Mouse (Mus musculus) midbrain, embryonic 12.5 days (tissue): ENCODE results near the gene Pnliprp2. TPM values are rescaled to one million over a fixed set of nuclear protein-coding genes. Genes with fewer than 3 reads are reported as not detected.

Experiments
- ATAC-seq: fragments of 200-750 bp; cut with Nextera tagmentation; 2 replicates; pipeline ENCODE4 v1.8.0; 2017; ENCODE audit warnings: low read depth, moderate TSS enrichment, moderate library complexity; ENCODE audit not compliant: low FRiP score
- H3K27ac ChIP-seq: fragments of 300-500 bp; sonication (generic); replicated peaks from 2 replicates; pipeline ENCODE4 v1.5.1; 2016; ENCODE audit warnings: mild to moderate bottlenecking
- H3K27me3 ChIP-seq: fragments of 300-500 bp; sonication (generic); 2 replicates; pipeline ENCODE4 v1.6.1; 2016; ENCODE audit warnings: mild to moderate bottlenecking
- H3K36me3 ChIP-seq: fragments of 300-500 bp; sonication (generic); 2 replicates; pipeline ENCODE4 v1.6.1; 2016
- H3K4me1 ChIP-seq: fragments of 300-500 bp; sonication (generic); 2 replicates; pipeline ENCODE4 v1.6.1; 2016
- H3K4me2 ChIP-seq: fragments of 300-500 bp; sonication (generic); replicated peaks from 2 replicates; pipeline ENCODE4 v1.6.1; 2016; ENCODE audit warnings: mild to moderate bottlenecking, moderate library complexity
- H3K4me3 ChIP-seq: fragments of 300-500 bp; sonication (generic); 2 replicates; pipeline ENCODE4 v1.5.1; 2016; ENCODE audit warnings: mild to moderate bottlenecking
- H3K9ac ChIP-seq: fragments of 300-500 bp; sonication (generic); replicated peaks from 2 replicates; pipeline ENCODE4 v1.6.1; 2016; ENCODE audit warnings: mild to moderate bottlenecking, moderate library complexity
- H3K9me3 ChIP-seq: fragments of 300-500 bp; sonication (generic); 2 replicates; pipeline ENCODE4 v1.6.1; 2016; ENCODE audit warnings: mild to moderate bottlenecking
- whole genome bisulfite sequencing: fragments of 180-500 bp; shearing (Covaris S2); methylation state at CpG from one replicate; pipeline ENCODE4 v1.1.7; 2016; 5-methylcytosine and 5-hydroxymethylcytosine counted together
- polyA plus RNA-seq: library from polyadenylated mRNA; unstranded; fragments of >200 nt; fragmentation: Nextera tagmentation; extraction: Ambion mirVana; gene quantifications from 2 replicates; pipeline ENCODE4 v1.2.1, GENCODE M21; 2016

Pnliprp2 gene
- polyA plus RNA-seq, 1 experiment from 2014 or later: not detected

- Histone ChIP-seq H3K9me3 (no peaks in the 10 kb centered on the region), H3K4me2 (no peak overlapping the region), H3K27ac (no peak overlapping the region), H3K4me1 (no peaks in the 10 kb centered on the region), H3K27me3 (0 out of 2 replicates have a peak, but pooled peaks cover 8% of the 10 kb centered on the region), H3K9ac (no peak overlapping the region), H3K36me3 (0 out of 2 replicates have a peak, but pooled peaks cover 9% of the 10 kb centered on the region), H3K4me3 (no peak overlapping the region)
- WGBS: 92% methylated on average over 9 of the region's 9 CpGs
- ATAC-seq: no peak
These were observed 45.8 kb downstream of the Pnliprp2 start for GRCm38 (mm10) chr19:58805191-58805779.

GRCm38 (mm10) chr19:58806364-58806763 lies 46.8 kb downstream of the Pnliprp2 start:
- Histone ChIP-seq H3K36me3 (0 out of 2 replicates have a peak, but pooled peaks cover 7% of the 10 kb centered on the region), H3K9me3 (no peaks in the 10 kb centered on the region), H3K4me3 (no peak overlapping the region), H3K4me1 (no peaks in the 10 kb centered on the region), H3K27me3 (0 out of 2 replicates have a peak, but pooled peaks cover 8% of the 10 kb centered on the region), H3K4me2 (no peak overlapping the region), H3K27ac (no peak overlapping the region), H3K9ac (no peak overlapping the region)
- 1% methylated on average over 3 of the region's 3 CpGs for WGBS
- ATAC-seq: no peak

- 0 out of 2 replicates have a peak, but pooled peaks cover 8% of the 10 kb centered on the region for H3K27me3 ChIP-seq
- H3K9me3 ChIP-seq: no peaks in the 10 kb centered on the region
- H3K4me2 ChIP-seq: no peak overlapping the region
- no peak for ATAC-seq
- WGBS: 74% methylated on average over 6 of the region's 6 CpGs
- no peak overlapping the region for H3K4me3 ChIP-seq
- no peaks in the 10 kb centered on the region for H3K4me1 ChIP-seq
- H3K27ac ChIP-seq: no peak overlapping the region
- 0 out of 2 replicates have a peak, but pooled peaks cover 4% of the 10 kb centered on the region for H3K36me3 ChIP-seq
- H3K9ac ChIP-seq: no peak overlapping the region
These were observed 49.3 kb downstream of the Pnliprp2 start for GRCm38 (mm10) chr19:58808864-58809263.

GRCm38 (mm10) chr19:58810536-58810935 lies 51.0 kb downstream of the Pnliprp2 start:
- H3K9ac ChIP-seq: no peak overlapping the region
- no peaks in the 10 kb centered on the region for H3K36me3 ChIP-seq
- H3K27ac ChIP-seq: no peak overlapping the region
- no peaks in the 10 kb centered on the region for H3K4me1 ChIP-seq
- WGBS: 85% methylated on average over 5 of the region's 5 CpGs
- H3K27me3 ChIP-seq: 0 out of 2 replicates have a peak, but pooled peaks cover 4% of the 10 kb centered on the region
- no peak for ATAC-seq
- no peak overlapping the region for H3K4me3 ChIP-seq
- no peaks in the 10 kb centered on the region for H3K9me3 ChIP-seq
- H3K4me2 ChIP-seq: no peak overlapping the region

GRCm38 (mm10) chr19:58815179-58815922 lies 55.8 kb downstream of the Pnliprp2 start:
- no peak for ATAC-seq
- Histone ChIP-seq H3K4me2 (no peak overlapping the region), H3K27ac (no peak overlapping the region), H3K36me3 (no peaks in the 10 kb centered on the region), H3K9me3 (no peaks in the 10 kb centered on the region), H3K4me1 (no peaks in the 10 kb centered on the region), H3K9ac (no peak overlapping the region), H3K4me3 (no peak overlapping the region), H3K27me3 (no peaks in the 10 kb centered on the region)
- WGBS: 83% methylated on average over 13 of the region's 13 CpGs

- Histone ChIP-seq H3K4me2 (no peak overlapping the region), H3K27ac (no peak overlapping the region), H3K36me3 (no peaks in the 10 kb centered on the region), H3K9ac (no peak overlapping the region), H3K27me3 (no peaks in the 10 kb centered on the region), H3K4me1 (no peaks in the 10 kb centered on the region), H3K9me3 (no peaks in the 10 kb centered on the region), H3K4me3 (no peak overlapping the region)
- no peak for ATAC-seq
- 84% methylated on average over 17 of the region's 17 CpGs for WGBS
These were observed 57.0 kb downstream of the Pnliprp2 start for GRCm38 (mm10) chr19:58816453-58817041.

- no peak for ATAC-seq
- H3K4me2 ChIP-seq: no peak overlapping the region
- H3K36me3 ChIP-seq: no peaks in the 10 kb centered on the region
- no peak overlapping the region for H3K9ac ChIP-seq
- H3K27me3 ChIP-seq: no peaks in the 10 kb centered on the region
- no peak overlapping the region for H3K4me3 ChIP-seq
- WGBS: 90% methylated on average over 11 of the region's 11 CpGs
- H3K4me1 ChIP-seq: 0 out of 2 replicates have a peak, but pooled peaks cover under 1% of the 10 kb centered on the region
- H3K27ac ChIP-seq: no peak overlapping the region
- no peaks in the 10 kb centered on the region for H3K9me3 ChIP-seq
These were observed 57.9 kb downstream of the Pnliprp2 start for GRCm38 (mm10) chr19:58817398-58817797.

- whole genome bisulfite sequencing: 81% methylated on average over 14 of the region's 14 CpGs
- H3K9me3 ChIP-seq: no peaks in the 10 kb centered on the region
- H3K27me3 ChIP-seq: no peaks in the 10 kb centered on the region
- H3K4me3 ChIP-seq: no peak overlapping the region
- no peak overlapping the region for H3K4me2 ChIP-seq
- no peak overlapping the region for H3K27ac ChIP-seq
- no peaks in the 10 kb centered on the region for H3K36me3 ChIP-seq
- no peak for ATAC-seq
- H3K9ac ChIP-seq: no peak overlapping the region
- H3K4me1 ChIP-seq: 0 out of 2 replicates have a peak, but pooled peaks cover 3% of the 10 kb centered on the region
These were observed 59.3 kb downstream of the Pnliprp2 start for GRCm38 (mm10) chr19:58818571-58819415.

- no peaks in the 10 kb centered on the region for H3K27me3 ChIP-seq
- H3K4me1 ChIP-seq: 0 out of 2 replicates have a peak, but pooled peaks cover 3% of the 10 kb centered on the region
- H3K4me2 ChIP-seq: no peak overlapping the region
- H3K9ac ChIP-seq: no peak overlapping the region
- no peaks in the 10 kb centered on the region for H3K9me3 ChIP-seq
- H3K4me3 ChIP-seq: no peak overlapping the region
- ATAC-seq: no peak
- 76% methylated on average over 20 of the region's 20 CpGs for WGBS
- 0 out of 2 replicates have a peak overlapping the region, but pooled peaks have one; percentile 15 for H3K27ac ChIP-seq
- 0 out of 2 replicates have a peak, but pooled peaks cover 9% of the 10 kb centered on the region for H3K36me3 ChIP-seq
These were observed 63.1 kb downstream of the Pnliprp2 start for GRCm38 (mm10) chr19:58822454-58823200.

GRCm38 (mm10) chr19:58823301-58823700 lies 63.8 kb downstream of the Pnliprp2 start:
- H3K4me3 ChIP-seq: no peak overlapping the region
- H3K9ac ChIP-seq: no peak overlapping the region
- no peak for ATAC-seq
- H3K36me3 ChIP-seq: 0 out of 2 replicates have a peak, but pooled peaks cover 9% of the 10 kb centered on the region
- 0 out of 2 replicates have a peak, but pooled peaks cover 3% of the 10 kb centered on the region for H3K4me1 ChIP-seq
- H3K27me3 ChIP-seq: no peaks in the 10 kb centered on the region
- H3K27ac ChIP-seq: no peak overlapping the region
- 91% methylated on average over 3 of the region's 3 CpGs for WGBS
- H3K9me3 ChIP-seq: no peaks in the 10 kb centered on the region
- H3K4me2 ChIP-seq: no peak overlapping the region

GRCm38 (mm10) chr19:58824316-58824715 lies 64.8 kb downstream of the Pnliprp2 start:
- ATAC-seq: no peak
- Histone ChIP-seq H3K27ac (no peak overlapping the region), H3K9ac (no peak overlapping the region), H3K27me3 (no peaks in the 10 kb centered on the region), H3K36me3 (0 out of 2 replicates have a peak, but pooled peaks cover 9% of the 10 kb centered on the region), H3K4me1 (peaks cover 3% of the 10 kb centered on the region; the same call in 1 of the 2 replicates), H3K4me3 (no peak overlapping the region), H3K9me3 (no peaks in the 10 kb centered on the region), H3K4me2 (no peak overlapping the region)
- WGBS: 89% methylated on average over 1 of the region's 1 CpGs
